Mouse (Mus musculus) R1 (cell line): Measurements from ENCODE around the gene Msl1.
A peak's percentile ranks its signal among the peaks of the same experiment; 100 is the strongest.

Source experiments
- DNase-seq: peaks from one replicate; pipeline ENCODE4 v3.0.0-alpha.2; 2018; ENCODE audit warnings: low read depth, low spot score

The Msl1 gene

DNA sequence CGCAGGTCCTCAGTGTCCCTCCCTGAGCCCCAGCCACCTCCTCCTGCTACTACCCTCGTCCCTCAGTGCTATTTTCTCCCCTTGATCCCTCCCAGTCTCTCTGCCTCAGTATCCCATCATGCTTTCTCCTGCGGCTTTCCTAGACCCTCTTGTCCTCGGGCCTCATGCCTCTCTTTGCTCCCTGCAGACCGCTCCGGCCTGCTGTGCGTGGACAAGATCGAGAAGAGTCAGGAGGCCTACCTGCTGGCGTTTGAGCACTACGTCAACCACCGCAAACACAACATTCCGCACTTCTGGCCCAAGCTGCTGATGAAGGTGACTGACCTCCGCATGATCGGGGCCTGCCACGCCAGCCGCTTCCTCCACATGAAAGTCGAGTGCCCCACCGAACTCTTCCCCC lies 31.2 kb upstream of the Msl1 start:
- DNase-seq, result no peak

DNA sequence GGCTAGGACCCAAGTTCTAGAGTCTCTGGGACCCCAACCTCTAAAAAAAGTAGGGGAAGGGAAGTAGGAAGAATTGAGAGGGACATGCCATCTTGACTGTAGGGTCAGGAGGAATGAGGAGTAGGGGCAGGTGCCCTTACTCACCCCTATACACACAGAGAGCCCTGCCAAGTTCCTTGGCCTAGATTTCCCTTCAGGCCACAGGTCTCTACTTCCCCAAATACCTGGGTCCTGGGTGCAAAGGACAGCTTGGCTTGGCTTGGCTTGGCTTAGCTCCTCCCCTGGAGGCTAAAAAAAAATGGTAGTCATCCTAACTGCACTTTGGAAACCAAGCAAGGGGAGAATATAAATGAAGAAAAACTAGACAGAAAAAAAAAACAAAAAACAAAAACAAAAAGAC lies 30.6 kb upstream of the Msl1 start:
- DNase-seq, result no peak

DNA sequence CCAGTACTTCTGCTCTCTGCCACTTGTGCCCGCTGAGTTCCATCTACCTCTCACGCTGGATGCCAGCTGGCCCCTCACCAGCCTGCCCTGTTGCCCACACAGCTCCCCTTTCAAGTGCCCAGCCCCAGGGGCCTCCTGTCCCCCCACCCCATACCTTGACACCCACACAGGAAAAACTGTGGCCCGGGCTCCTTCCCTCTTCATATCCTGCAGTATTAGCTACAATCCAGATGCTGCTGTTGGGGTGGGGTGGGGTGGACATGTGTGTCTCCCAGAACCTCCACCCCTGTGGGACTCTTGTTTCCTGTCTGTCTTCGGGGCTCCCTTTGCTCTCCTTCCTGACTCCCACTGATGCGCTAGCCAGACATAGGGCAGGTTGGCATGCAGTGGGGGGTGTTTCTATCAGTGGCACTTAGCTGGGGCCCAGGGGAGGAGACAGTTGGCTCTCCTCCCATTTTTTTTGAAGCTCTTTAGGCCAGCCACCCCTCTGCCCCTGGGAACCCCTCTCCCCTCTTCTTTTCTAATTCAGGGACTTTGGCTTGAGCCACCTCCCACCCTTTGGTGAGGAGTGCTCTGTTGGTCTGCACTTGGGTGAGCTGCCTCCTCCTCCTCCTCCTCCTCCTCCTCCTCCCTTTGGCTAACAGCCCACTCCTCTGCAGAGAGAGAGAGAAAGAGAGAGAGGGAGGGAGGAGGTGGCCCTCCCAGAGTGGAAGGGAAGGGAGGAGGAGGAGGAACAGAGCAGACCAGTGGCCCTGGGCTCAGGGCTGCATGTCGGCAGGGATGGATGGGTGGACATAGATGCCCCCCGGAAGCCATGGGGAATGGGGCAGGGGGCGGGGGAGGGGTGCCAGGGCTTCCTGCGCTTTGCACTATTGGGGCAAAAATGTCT lies 29.7 kb upstream of the Msl1 start:
- DNase-seq, result no peak

DNA sequence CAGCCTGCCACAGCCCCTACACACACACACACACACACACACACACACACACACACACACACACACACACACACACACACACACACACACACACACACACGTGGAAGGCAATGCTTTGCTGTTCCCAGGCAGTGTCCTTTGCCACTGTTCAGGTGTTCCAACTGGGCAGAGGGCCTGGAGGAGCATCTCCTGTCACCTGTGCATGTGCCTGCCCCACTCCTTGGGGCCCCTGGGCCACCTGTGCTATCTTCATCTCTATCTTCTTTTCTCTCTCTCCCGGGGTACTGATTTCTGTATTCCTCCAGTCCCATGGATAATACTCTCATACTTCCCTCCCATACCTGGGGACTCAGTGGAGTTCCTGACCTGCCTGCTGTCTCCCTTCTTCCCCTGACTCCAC lies 29.0 kb upstream of the Msl1 start:
- no peak for DNase-seq

DNA sequence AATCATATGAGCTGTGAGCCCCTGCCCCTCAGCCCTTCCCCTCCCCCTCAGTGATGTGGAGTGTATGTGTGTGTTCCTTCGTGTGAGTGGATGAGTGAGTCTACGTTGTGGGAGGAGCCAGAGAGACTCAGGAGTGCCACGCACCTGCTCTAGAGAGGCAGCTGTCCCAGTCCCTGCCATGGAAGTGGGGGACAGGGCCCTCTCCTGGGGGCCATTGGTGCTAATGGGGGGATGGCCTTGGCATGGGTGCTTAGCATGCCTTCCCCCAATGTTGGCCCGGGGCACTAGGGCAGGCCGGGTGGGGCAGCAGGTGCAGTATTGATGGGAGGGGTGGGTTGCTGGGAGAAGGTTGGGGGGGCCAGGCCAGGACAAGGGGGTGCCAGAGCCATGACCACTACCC lies 28.5 kb upstream of the Msl1 start:
- DNase-seq, result no peak

DNA sequence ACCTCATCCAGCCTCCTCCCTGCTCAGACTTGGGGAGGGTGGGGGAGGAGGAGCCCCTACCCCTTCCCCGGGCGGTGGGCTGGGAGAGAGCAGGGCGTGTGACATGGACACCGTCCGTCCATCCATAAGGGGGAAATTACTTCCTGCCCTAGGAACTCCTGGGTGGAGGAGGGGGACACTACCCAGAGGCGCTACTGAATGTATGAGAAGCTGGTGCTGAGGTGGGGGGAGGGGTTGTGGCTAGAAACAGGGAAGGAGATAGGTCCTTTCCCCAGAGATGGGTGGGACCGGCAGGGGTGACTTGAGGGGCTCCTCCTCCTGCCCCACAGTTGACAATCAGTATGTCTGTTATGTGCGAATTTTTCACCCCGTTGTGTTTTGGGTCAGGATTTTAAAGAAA lies 28.0 kb upstream of the Msl1 start:
- peak; percentile 64 for DNase-seq

DNA sequence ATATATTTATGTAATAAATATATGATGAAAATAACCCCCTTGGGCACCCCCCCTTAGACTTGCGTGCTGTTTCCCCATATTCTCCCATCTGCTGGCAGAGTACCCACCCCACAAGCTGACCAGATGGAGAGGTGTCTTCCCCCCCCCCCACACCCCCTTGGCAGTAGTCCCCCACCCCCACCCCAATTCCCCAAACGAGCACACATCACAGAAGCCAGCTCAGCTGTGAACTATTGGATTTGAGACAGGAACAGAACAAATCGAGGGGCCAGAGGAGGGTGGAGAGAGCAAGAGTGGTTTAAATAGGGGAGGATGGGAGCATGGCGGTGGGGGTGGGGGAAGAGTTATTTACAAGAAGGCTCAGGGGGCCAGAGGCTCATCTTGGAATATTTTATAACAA lies 27.6 kb upstream of the Msl1 start:
- no peak for DNase-seq

DNA sequence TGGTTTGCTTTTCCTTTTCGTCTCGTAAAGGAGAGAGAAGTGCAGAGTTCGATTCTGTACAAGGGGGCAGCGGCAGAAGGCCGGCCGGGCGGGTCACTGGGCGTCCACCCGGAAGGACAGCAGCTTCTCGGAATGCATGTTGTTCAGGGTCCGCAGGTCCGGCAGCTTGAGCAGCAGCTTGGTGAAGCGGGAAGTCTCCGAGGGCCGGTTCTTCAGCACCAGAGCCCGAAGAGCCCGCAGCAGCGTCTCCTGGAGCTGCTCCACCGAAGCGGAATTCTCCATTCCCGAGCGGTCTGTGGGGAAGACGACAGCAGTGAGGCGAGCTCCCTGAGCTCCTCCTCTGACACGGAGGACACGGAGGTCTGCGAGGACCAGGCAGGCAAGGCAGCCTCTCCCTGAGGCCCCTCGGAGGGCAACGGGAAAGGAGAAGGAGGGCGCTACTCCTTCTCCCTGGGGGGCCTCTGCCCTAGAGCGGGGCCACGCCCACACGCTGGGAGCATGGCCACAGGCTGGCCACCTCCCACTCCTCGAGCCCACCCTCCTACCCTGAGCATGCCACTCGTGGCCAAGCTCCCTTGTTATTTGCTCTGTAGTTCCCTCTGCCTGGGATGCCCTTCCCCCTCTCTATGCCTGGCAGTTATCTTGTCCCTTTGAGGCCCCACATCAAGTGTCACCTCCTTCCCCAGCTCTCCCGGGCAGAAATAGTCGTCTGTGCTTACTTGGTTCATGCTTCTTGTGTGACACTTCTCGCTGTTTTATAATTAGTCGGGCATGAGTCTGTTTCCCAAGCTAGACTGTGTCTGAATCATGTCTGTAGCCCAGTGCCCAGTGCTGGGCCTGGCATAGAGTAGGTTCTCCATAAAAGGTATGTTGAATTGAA lies 26.9 kb upstream of the Msl1 start:
- DNase-seq, result no peak

DNA sequence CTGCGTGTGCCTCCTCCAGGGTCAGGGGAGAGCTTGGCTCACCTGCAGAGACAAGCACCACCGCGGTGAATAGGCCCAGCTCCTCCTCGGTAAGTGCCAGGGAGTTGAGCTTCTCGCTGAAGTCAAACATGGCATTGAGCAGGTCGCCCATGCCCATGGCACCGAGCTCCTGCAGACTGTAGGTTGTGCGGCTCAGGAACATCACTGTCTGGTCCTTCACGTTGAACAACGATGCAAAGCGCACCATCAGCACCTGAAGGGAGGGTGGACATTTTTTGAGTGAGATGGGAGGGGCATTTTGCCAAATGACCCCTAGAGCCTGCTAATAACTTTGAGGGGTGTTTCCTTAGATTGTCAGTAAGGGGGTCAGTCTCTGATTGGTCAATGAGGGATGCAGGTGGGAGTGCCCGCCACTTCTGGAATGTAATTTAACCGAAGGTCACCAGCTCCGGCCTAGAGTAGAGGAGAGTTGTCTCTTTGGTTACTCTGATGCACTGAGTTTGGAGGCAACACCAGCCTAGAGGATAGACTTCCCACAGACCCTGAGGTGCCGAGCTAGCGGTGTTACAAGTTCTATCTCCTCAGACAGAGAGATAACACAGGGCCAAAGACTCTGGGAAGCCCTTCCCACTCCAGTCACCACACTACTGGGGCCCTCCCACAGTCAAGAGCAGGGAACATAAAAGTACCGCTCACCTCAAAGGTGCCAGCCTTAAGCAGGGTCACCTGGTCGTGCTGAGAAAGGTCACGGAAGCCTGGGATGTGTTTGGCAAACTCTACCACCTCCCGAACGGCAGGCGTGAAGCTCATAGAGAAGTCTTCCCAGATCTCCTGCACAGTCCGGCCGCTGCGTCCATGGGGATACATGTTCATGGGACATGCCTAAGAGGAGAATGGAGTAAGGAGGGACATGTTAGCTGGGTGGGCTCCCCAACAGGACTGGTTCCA lies 26.0 kb upstream of the Msl1 start:
- no peak for DNase-seq

DNA sequence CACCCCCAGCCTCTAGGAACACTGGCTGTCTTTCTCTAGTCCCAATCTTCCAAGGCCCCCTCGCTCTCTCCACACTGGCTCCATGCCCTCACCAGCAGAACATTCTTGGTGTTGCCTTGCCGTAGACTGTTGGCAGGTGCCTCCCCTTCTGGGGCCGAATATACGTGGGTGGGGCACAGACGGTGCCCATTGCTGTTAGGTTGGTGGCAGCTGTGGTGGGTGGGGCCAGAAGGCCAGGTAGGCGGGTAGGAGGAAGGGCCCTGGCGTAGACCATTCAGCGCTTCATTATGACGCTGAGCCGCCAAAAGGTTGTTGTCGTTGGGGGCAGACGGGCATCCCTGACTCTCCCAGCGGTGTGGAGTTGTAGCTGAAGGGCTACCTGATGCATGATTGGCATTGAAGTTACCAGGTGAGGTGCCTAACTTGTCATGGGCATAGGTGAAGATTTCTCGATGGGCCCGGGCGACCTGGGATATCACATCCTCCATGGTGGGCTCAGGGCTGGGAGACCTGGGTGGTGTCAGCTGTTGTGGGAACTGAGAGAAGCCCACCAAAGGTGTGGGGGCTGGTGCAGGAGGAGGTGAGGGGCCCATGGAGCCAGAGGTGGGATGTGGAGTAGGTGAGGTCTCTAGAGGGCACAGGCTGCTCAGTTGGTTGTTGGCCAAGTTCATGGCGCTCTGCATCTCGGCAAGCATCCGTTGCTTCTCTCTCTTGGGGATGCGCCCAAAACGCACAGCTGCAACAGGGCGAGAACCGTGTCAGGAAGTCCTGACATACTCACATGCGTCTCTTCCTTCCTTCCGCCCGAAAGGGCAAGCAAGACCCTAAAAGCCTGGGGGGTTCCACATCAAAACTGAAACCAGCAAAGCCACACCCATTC lies 25.0 kb upstream of the Msl1 start:
- no peak for DNase-seq

DNA sequence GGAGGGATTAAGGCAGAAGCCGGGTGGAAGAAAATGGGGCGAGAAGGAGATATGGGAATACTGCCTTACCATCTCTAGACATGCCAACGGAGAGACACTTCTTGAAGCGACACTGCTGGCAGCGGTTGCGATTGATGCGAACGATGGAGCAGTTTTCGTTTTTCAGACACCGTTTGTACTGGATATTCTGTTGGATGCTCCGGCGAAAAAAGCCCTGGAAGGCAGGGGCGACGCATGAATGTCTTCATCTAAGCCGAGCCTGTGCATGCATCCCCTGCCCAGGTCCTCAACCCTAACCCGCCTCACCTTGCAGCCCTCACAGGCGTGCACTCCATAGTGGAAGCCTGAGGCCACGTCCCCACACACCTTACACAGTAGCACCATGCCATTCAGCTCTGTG lies 24.2 kb upstream of the Msl1 start:
- DNase-seq, result no peak

DNA sequence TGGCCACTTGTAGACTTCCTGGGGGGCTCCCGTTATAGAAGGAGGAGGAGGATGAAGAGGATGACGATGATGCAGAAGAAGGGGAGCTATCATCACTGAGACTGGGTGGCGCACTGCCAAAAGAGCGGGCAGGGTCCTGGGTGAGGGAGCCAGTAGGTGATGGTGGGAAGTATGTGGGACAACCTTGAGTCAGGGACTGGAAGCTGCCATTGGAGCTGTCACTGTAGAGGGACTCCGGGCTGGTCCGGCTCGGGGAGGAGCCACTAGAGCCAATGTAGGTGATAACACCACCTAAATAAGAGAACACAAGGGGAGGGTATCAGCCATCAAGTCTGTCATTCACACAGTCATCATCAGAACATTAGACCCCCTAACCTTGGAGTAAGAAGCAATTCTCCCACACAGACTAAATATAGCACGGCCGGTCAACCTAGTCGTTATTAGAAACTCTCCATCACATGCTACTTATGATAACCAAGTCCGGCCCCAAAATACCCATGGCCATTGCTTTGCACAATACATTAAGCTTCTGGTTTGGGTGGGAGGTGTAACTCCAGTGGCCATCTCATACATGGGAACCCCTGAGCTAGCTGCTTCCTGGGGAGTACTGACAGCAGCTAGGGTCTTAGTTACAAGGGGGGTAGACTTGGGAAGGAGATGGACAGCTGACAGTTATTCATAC lies 23.3 kb upstream of the Msl1 start:
- DNase-seq, result no peak

DNA sequence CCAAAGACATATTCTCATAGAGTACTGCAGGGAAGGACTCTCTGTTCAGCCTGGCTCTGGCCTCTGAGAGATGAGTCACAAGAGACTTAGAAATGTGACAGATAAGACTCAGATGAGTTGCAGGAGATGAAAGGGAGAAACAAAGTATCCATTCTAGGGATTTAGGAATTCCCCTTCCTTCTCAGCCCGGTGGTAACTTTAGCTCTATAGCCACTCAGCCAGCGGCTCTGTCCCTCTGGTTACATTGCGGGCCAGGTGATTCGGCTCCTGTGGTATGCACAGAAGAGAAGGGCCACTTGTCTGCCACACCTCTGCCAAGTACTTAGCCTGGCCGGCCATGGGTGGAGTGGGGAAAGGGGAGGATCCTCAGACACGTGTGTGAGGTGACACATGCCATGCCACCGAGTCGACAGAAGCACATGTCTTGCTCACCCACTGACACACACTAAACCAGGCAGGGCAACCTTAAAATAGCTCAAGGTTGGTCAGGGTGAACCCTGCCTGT lies 22.6 kb upstream of the Msl1 start:
- no peak for DNase-seq

DNA sequence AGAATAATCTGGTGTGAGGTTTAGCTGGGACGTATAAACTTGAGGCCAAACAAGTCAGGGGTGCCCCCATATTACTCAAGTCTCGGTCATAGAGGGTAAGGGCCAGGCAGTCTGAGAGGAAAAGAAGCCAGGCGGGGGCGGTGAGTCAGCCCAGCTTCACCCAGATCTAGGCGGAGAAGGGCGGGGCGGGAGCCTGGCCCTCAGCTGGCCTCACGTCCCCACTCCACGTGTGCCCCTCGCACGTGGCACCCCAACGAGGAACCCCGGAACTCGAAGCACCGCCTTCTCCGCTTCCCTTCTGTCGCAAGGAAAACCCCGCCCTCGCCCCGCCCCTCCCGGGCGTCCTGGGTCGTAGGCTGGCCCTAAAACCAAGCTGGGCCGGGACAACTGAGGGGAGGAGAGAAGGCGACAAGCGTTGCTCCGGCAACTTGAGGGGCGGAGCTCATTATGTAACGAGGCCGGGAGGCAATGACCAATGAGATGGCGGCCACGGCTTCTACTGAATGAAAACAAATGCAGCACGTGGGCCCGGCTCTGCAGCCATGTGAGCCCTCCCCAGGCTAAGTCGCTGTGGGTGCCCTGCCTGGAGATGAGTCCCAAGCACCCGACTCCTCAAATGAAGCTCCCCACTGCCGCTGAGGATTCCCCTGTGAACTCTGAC lies 21.6 kb upstream of the Msl1 start:
- DNase-seq, result peak; percentile 99

DNA sequence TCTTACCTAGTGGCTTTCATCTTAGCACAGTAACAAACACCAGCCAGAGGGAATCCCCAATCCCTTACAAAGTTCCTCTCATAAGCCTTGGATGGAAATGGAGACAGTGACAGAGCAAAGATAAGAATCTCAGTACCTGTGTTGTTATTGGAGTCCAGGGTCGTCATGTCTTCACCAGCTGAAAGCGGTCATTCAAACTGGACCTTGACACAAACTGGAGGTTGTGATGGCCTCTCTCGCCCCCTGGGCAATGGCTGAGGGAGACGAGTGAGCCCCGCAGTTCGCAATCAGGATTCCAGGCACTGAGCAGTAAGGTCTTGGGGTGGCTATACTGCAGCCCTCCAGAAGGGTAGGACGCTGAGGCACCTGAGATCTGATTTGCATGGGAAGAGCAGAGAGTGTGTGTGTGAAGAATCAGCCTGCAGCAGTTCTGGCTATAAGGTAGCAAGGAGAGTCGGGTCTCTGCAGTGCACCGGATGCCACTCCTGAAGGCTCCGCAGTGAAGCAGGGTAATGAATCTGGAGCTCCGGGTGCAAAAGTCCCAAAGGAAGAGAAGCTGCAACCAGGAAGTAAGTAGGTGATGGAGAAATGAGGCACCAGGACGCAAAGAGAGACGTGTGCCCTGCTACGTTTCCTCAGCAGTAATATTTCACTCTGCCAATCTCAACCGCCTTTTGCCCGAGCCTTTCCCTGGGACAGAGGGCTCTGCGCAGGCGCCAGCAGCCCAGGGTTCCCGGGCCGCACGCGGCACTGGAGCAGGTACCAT lies 20.6 kb upstream of the Msl1 start, which contains the start of gene Nr1d1:
TSS of gene Nr1d1 (minus strand) at position 752 of the 766 bp plus-strand sequence.
- no peak for DNase-seq

DNA sequence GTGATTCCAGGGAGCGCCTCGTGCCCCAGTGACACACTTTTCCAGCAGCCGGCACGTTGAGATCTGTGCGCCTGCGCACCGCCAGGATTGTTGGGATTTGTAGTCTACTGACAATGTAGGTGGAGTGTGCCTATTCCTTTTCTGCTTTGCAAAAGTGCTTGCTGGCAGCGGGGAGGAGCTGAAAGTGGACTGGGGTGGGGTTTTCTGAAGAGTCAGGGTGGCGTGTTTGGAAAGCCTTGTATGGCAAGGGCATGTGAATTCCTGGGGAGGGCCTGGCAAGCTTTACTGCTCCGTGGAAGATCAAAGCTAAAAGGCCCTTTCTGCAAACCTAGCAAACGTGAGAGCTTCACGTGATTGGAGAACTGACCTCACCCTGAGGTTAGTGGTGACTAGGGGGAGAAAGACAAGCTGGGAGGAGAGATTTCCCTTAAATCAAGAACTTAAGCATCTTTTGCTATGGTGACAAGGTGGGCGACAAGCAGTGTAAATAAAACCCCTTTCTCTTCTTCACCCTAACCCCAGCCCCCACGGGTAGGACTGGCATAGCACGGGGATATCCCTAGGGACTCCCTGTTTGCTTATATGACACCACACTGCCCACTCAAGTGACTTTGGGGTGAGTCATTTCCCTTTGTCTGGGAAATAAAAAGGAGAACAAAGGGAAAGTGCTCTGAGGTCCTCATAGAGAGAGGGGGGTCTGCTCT lies 19.8 kb upstream of the Msl1 start:
- peak; percentile 98 for DNase-seq

DNA sequence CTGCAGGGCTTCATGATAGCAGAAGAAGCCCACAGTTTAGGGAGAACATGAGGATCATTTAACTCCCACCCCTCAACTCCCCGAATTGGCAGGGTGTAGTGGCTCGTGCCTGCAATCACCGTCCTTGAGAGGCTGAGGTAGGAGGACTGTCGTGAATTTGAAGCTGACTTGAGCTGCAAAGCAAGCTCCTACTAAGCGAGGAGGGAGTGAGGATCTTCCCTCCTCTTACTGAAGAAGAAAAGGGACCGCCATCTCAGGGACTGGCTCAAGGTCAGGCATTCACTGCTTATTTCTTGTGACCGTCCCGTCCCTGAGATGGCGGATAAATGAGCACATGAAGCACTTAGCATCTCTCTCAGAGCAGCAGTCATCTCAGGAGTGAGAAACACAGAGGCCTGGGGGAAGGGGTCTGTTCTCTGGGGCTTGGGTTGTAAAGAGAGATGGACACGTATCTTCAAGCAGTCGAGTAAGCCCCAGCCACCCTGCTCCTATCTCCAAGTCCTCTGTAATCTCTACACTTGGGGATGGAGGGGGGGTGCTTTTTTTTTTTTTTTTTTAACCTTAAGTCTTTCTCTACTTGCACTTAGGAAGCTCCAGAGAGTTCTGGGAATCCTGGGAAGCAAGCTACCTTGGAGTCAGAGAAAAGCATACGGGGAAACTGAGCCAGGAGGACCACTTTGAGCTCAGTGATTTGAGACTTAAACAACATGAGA lies 19.1 kb upstream of the Msl1 start:
- no peak for DNase-seq
